Mouse (Mus musculus): ENCODE data around the gene Eif3i. TPM values are rescaled to one million over a fixed set of nuclear protein-coding genes. Genes with fewer than 3 reads are reported as not detected.

Gene Eif3i
- polyA plus RNA-seq, 1 experiment: 185 TPM

DNA sequence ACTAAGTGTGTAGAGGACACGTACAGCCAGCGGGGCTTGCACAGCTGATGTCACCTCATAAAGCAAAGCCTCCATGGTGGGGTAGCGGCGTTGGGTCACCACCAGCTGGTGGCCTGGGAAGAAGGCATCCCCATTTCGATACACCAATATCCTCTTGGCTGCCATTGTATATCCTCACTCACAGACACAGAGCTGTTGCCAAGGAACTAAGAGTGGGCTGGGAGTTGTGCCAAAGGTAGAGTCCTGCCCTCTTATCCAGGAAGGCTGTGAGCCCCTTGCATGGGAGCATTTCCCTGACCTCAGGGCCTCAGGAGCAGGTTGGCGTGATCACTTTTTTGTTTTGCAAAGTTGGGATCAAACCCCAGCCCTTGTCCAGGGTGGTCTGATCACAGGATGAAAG, 13.6 kb upstream of the Eif3i start, which contains the start of gene Dcdc2b:
Dcdc2b (minus strand) TSS at position 165 of the 400 bp plus-strand sequence.
- no peak for DNase-seq (ENCODE audit: low read depth in 1 of 2, low spot score in 2 of 2)
- Histone ChIP-seq H3K27ac (ENCODE audit: insufficient read depth, low read length) (no peak within 1 kb of the TSS), H3K27me3 (ENCODE audit: control insufficient read depth, insufficient read depth, low read length) (no peaks in the 10 kb centered on the region), H3K4me3 (ENCODE audit: extremely low read depth, insufficient read depth, insufficient read length) (no peak within 1 kb of the TSS), H3K36me3 (ENCODE audit: control insufficient read depth, insufficient read depth, low read length) (no peaks in the 10 kb centered on the region), H3K4me1 (ENCODE audit: control insufficient read depth, insufficient read depth, insufficient read length) (peaks cover 15% of the 10 kb centered on the region; the same call in 1 of the 2 replicates)
- 92% methylated on average over 6 of the region's 6 CpGs for WGBS
- TF ChIP-seq CTCF (IDR thresholded peaks at IDR 0.05; ENCODE audit: extremely low read depth, insufficient read depth, insufficient read length, insufficient replicate concordance): no peak

DNA sequence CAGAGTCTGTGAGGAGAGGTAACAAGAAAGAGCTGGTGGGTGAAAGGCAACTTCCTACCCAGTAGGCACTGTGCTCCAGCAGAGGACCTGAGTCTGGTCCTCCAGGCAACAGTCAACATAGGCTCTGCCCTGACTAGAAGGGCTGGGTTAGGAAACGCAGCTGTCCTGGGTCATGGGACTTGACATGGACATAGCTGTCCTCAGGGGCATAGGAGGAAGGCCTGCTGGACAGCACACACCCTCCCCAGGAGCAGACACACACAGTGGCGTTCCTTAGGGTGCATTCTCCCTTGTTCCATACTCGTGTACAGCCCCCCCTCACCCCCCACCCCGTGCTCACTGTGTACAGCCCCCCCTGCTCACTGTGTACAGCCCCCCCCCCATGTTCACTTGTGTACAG, 10.0 kb upstream of the Eif3i start:
- Histone ChIP-seq H3K27me3 (ENCODE audit: control insufficient read depth, insufficient read depth, low read length) (no peaks in the 10 kb centered on the region), H3K4me1 (ENCODE audit: control insufficient read depth, insufficient read depth, insufficient read length) (peaks cover 12% of the 10 kb centered on the region; the same call in 1 of the 2 replicates), H3K36me3 (ENCODE audit: control insufficient read depth, insufficient read depth, low read length) (peaks cover 12% of the 10 kb centered on the region), H3K27ac (ENCODE audit: insufficient read depth, low read length) (peak overlapping the region; percentile 53), H3K4me3 (ENCODE audit: extremely low read depth, insufficient read depth, insufficient read length) (no peak overlapping the region)
- TF ChIP-seq POLR2A (IDR thresholded peaks at IDR 0.05; ENCODE audit: low read depth, low read length): no peak
- no peak for TF ChIP-seq CTCF (IDR thresholded peaks at IDR 0.05; ENCODE audit: extremely low read depth, insufficient read depth, insufficient read length, insufficient replicate concordance)
- DNase-seq (ENCODE audit: low read depth in 1 of 2, low spot score in 2 of 2): no peak
- WGBS: 86% methylated on average over 4 of the region's 4 CpGs

DNA sequence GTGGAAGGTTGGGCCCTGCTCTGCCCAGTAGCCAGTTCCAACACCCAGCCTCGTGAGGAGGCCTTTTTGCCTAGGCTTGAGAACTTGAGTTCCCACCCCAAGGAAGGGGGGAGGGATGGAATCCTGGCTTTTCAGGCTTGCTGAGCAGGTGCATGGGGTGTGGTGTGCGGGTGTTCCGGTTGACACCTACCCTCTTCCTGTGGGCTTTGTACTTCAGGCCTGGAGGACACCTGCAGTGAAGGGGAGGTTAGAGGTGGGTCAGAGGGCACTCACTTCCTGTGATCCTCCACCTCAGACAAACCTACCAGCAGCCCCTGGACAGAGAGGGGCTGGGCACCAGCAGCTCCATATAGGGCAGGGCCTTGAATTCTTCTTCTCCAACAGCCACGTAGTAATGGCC, 9.6 kb upstream of the Eif3i start:
- WGBS: 65% methylated on average over 4 of the region's 4 CpGs

DNA sequence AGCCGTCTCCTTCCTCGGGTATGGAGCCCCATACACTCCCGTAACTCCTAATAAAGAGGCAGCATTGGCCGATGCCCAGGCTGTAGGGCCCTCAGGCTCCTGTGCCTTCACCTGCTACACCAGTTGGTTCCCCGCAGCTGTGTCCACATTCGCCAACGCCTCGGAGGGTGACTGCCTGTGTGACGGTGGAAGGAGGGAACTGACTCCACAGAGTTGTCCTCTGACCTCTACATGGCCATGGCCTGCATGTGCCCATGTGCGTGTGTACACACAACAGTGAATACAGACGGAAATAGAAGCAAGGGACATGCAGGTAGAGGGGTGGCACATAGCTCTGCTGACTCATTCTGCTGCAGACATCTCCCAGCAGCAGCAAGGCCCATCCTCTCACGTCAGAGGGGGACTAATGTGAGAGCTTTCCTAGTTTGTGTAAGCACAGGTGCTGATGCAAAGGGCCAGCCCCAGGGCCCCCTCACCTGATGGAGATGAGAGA, 8.7 kb upstream of the Eif3i start:
- 74% methylated on average over 12 of the region's 12 CpGs for WGBS
- no peak for DNase-seq (ENCODE audit: low read depth in 1 of 2, low spot score in 2 of 2)
- Histone ChIP-seq H3K27me3 (ENCODE audit: control insufficient read depth, insufficient read depth, low read length) (no peaks in the 10 kb centered on the region), H3K4me3 (ENCODE audit: extremely low read depth, insufficient read depth, insufficient read length) (no peak overlapping the region), H3K36me3 (ENCODE audit: control insufficient read depth, insufficient read depth, low read length) (peaks cover 13% of the 10 kb centered on the region), H3K27ac (ENCODE audit: insufficient read depth, low read length) (peak overlapping the region; percentile 15; the same call in 1 of the 2 replicates), H3K4me1 (ENCODE audit: control insufficient read depth, insufficient read depth, insufficient read length) (peaks cover 12% of the 10 kb centered on the region; the same call in 1 of the 2 replicates)
- TF ChIP-seq CTCF (IDR thresholded peaks at IDR 0.05; ENCODE audit: extremely low read depth, insufficient read depth, insufficient read length, insufficient replicate concordance) (no peak), POLR2A (IDR thresholded peaks at IDR 0.05; ENCODE audit: low read depth, low read length) (no peak)

More for the DNA sequence above, 9.6 kb upstream of the Eif3i start:
- H3K36me3 ChIP-seq (ENCODE audit: control insufficient read depth, insufficient read depth, low read length): peaks cover 13% of the 10 kb centered on the region
- H3K4me1 ChIP-seq (ENCODE audit: control insufficient read depth, insufficient read depth, insufficient read length): peaks cover 12% of the 10 kb centered on the region; the same call in 1 of the 2 replicates
- TF ChIP-seq CTCF (IDR thresholded peaks at IDR 0.05; ENCODE audit: extremely low read depth, insufficient read depth, insufficient read length, insufficient replicate concordance) (no peak), POLR2A (IDR thresholded peaks at IDR 0.05; ENCODE audit: low read depth, low read length) (no peak)
- peak overlapping the region; percentile 53 for H3K27ac ChIP-seq (ENCODE audit: insufficient read depth, low read length)
- no peaks in the 10 kb centered on the region for H3K27me3 ChIP-seq (ENCODE audit: control insufficient read depth, insufficient read depth, low read length)
- no peak overlapping the region for H3K4me3 ChIP-seq (ENCODE audit: extremely low read depth, insufficient read depth, insufficient read length)
- DNase-seq (ENCODE audit: low read depth in 1 of 2, low spot score in 2 of 2): no peak

DNA sequence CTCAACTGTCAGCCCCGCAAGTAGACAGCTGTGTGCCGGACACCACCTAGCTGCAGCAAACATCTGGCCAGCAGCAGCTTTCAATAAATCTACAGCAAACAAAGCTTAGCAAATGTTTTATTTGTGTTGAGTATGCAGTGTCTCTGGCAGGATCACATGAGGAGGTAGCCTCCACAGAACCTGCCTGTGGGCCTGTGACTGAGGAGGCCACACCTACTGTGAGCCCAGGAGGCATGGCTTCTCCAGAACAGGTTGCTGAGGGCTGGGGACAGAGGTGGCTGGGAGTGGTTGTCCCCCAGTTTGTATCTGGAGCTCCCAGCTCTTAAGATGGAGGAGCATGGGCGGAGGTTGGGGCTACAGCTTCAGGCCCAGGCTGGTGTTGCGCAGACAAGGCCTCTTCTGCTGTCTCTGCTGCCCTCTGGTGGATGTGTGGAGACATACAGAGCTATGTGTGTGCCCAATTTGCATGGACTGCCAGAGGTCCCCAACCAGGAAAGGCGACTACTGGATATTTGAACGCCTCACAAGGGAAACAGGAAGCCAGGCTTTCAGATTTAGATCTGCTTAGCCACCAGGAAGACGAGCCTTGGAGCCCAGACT, 8.1 kb upstream of the Eif3i start:
- H3K27me3 ChIP-seq (ENCODE audit: control insufficient read depth, insufficient read depth, low read length): no peaks in the 10 kb centered on the region
- TF ChIP-seq POLR2A (IDR thresholded peaks at IDR 0.05; ENCODE audit: low read depth, low read length): no peak
- peak; percentile 91 for TF ChIP-seq CTCF (IDR thresholded peaks at IDR 0.05; ENCODE audit: extremely low read depth, insufficient read depth, insufficient read length, insufficient replicate concordance)
- no peak overlapping the region for H3K27ac ChIP-seq (ENCODE audit: insufficient read depth, low read length)
- H3K4me3 ChIP-seq (ENCODE audit: extremely low read depth, insufficient read depth, insufficient read length): no peak overlapping the region
- WGBS: 42% methylated on average over 7 of the region's 7 CpGs
- peak; percentile 66 to 78 for DNase-seq (ENCODE audit: low read depth in 1 of 2, low spot score in 2 of 2)
- H3K36me3 ChIP-seq (ENCODE audit: control insufficient read depth, insufficient read depth, low read length): peaks cover 16% of the 10 kb centered on the region
- H3K4me1 ChIP-seq (ENCODE audit: control insufficient read depth, insufficient read depth, insufficient read length): peaks cover 12% of the 10 kb centered on the region; the same call in 1 of the 2 replicates

DNA sequence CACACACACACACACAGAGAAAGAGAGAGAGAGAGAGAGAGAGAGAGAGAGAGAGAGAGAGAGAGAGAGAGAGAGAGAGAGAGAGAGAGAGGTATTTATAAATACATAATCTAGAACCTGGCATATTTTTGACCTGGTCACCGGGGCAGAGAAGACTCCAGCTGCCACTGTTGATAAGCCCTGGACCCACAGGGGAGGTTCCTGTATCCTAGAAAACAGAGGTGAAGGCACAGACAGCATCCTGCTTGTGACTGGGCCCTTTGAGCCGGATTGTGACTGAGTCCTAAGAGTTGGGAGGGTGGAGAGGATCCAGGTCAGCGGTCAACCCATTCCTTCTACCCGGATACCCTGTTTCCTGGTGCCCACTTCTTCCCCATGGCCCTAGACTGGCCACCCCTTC, 11.6 kb downstream of the Eif3i start:
- H3K4me3 ChIP-seq (ENCODE audit: extremely low read depth, insufficient read depth, insufficient read length): no peak overlapping the region
- H3K27me3 ChIP-seq (ENCODE audit: control insufficient read depth, insufficient read depth, low read length): no peaks in the 10 kb centered on the region
- 64% methylated on average over 4 of the region's 4 CpGs for WGBS
- DNase-seq (ENCODE audit: low read depth in 1 of 2, low spot score in 2 of 2): no peak
- H3K4me1 ChIP-seq (ENCODE audit: control insufficient read depth, insufficient read depth, insufficient read length): no peaks in the 10 kb centered on the region; the same call in 1 of the 2 replicates
- TF ChIP-seq CTCF (IDR thresholded peaks at IDR 0.05; ENCODE audit: extremely low read depth, insufficient read depth, insufficient read length, insufficient replicate concordance): no peak
- H3K27ac ChIP-seq (ENCODE audit: insufficient read depth, low read length): no peak overlapping the region
- peaks cover 21% of the 10 kb centered on the region for H3K36me3 ChIP-seq (ENCODE audit: control insufficient read depth, insufficient read depth, low read length)

DNA sequence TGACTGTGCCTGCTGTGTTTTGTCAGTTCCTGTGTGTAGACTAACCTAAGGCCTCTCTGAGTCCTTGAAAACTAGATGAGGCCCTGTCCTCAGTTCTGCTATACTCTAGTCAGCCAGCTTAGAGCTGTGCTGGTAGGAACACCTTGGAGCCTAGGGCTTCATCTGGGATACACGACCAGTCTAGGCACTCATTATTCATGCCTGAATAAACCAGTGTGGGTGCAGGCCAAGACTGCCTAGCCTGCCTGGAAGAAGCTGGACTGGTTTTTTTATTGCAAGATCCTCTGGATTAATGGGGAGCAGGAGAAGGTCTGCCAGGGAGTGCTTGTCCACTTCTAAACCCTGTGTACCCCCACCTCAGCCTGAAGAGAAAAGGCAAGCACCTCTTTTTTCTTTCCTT, 13.5 kb downstream of the Eif3i start:
- no peak overlapping the region for H3K27ac ChIP-seq (ENCODE audit: insufficient read depth, low read length)
- H3K4me3 ChIP-seq (ENCODE audit: extremely low read depth, insufficient read depth, insufficient read length): no peak overlapping the region
- H3K4me1 ChIP-seq (ENCODE audit: control insufficient read depth, insufficient read depth, insufficient read length): no peaks in the 10 kb centered on the region; the same call in 1 of the 2 replicates
- TF ChIP-seq CTCF (IDR thresholded peaks at IDR 0.05; ENCODE audit: extremely low read depth, insufficient read depth, insufficient read length, insufficient replicate concordance) (no peak), POLR2A (IDR thresholded peaks at IDR 0.05; ENCODE audit: low read depth, low read length) (no peak)
- WGBS: 77% methylated on average over 1 of the region's 1 CpGs
- no peak for DNase-seq (ENCODE audit: low read depth in 1 of 2, low spot score in 2 of 2)
- peaks cover 7% of the 10 kb centered on the region for H3K36me3 ChIP-seq (ENCODE audit: control insufficient read depth, insufficient read depth, low read length)
- no peaks in the 10 kb centered on the region for H3K27me3 ChIP-seq (ENCODE audit: control insufficient read depth, insufficient read depth, low read length)
